Mouse (Mus musculus) kidney, adult 9 months (tissue): ENCODE measurements around the gene Pacrg.

Experiments used
- DNase-seq: peaks from one replicate; pipeline ENCODE4 v3.0.0; 2022

The Pacrg gene

DNA sequence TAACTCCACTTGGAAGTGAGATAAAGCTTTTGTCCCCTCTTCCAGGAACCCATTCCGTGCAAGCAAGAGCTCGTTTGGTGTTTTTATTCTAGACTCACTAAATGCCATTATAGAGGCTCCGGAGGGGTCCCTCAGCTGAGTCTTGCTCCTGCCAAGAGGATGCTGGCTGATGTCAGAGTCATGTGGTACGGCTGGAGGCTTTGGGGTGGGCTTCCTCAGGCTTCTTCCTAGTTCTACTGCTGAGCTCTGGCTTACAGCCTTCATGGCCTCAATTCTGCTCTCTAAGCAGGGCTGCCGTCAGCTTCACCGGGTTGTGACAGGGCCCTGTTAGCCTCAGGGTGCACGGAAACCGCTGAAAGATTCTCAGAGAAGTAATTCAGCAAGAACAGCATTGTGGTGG, 305.9 kb downstream of the Pacrg start:
- DNase-seq = no peak

GRCm38 (mm10) chr17:10533461-10533860, 306.6 kb downstream of the Pacrg start:
- DNase-seq = no peak

DNA sequence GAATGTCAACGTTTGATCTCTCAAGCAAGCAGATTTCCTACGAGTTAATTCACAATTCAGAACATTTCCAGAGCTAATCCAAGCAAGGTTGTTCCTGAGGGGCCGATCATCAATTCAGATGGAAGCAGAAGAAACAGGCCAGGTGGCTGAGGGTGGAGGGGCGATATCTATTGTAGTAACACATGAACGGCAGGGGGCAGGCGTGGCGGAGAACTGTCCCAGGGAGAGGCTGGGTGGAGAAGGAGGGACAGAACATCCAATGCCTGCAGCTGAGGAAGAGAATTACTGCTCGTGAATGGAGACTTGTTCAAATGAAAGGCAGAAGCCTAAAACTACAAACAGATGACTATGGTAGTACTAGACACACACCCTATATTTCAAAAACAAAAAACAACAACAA, 309.1 kb downstream of the Pacrg start:
- DNase-seq = peak; percentile 34

- DNase-seq = no peak
These were observed 310.7 kb downstream of the Pacrg start for GRCm38 (mm10) chr17:10529329-10529955.

DNA sequence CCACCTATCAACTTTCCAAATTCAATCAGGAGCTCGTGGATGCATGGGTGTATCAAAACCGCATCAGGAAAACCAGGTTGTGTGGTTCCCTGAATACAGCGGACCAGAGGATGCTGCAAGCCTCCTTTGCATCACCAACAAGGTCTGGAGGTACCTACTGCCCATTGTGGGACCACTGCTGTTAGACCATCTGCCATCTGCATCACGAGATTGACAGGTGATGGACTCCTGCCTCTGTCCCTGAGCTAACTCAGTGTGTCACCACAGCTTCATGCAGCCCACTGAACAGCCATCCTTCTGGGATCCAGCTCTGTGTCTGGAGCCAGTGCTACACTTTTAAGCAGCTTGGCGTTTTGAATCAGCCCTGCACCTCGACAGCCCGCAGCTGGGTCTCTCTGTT, 318.8 kb downstream of the Pacrg start:
- DNase-seq = no peak

DNA sequence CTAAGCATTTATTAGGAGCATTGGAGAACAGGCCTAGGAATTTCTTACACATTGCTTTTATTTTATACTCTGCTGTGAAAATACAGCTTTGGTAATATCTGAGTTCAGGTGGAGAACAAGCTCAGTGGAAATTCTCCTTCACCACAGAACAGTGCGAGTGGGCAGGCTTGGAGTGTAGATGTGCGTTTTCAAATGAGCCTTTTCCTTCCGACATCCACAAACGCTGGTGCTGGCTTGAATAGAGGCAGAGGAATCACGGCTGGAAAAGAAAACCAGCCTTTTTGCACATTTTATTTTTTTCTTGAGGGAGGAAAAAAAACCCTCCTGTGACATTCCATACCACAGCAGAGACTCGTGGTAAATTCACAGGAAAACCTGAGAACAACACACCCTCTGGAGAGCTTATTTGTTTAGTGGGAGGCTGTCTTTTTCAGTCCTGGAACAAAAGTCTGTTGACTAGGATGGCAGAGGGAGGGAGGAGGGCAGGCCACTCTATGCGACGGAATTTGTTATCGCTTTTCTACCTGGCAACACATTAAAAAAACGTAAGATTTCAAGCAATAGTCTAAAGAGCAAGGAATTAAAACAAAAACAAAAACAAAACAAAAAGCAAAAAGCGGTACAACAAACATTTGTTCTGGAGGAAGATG, 320.5 kb downstream of the Pacrg start:
- DNase-seq = no peak

DNA sequence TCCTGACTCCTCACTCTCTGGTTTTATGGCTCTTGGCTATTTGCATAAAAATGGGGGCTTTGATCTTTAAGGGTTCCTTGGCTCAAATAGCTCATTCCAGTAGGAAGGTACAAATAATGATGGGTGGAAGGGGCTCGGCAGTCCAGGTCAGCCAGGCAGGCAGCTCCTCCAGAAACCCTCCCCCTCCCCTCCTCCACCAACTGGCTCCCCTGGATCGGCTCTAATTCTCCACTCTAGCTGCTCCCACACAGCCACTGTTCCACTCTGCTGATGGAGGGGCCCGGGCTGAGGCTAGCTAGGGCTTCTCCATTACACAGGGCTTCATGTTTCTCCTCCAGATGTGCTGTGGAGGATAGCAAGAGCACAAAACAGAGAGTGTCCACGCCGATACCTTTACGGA, 325.3 kb downstream of the Pacrg start:
- no peak for DNase-seq

DNA sequence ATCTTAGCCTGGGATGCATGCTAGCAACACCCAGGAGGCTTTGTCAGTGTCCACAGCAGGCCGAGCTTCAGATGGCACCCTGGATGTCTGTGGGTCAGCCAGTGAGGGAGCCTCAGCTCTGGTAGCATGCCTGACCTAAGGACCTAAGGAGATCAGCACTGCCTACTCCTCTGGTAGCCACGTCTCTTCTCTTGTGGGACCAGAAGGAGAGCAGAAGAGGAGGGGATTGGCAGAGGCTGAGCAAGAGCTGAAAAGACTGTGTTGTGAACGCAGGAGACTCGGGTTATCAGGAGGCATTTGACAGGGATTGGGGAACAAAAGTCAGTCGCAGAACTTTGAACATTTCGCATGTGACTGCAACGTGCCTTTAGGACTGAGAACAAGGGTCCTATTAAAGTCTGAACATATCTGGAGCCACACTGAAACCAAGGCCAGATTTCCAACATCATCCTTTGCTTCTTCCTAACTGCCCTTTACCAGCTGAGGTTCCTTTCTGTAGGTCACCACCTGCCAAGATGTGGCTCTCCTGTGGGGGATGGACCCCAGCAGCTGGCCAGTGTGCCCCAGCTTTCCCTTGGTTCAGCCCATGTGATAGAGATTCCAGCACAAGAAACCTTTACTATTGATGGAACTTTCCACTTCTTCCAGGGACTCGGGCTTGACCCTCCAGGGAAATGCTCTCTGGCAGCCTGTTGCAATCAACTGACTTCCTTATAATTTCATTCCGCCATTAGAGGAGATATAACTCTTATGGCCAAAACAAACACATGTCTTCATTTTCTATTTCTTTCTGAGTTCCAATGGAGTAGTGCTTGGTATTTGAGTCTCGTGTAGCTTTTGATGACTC, 329.0 kb downstream of the Pacrg start:
- DNase-seq = peak; percentile 58

DNA sequence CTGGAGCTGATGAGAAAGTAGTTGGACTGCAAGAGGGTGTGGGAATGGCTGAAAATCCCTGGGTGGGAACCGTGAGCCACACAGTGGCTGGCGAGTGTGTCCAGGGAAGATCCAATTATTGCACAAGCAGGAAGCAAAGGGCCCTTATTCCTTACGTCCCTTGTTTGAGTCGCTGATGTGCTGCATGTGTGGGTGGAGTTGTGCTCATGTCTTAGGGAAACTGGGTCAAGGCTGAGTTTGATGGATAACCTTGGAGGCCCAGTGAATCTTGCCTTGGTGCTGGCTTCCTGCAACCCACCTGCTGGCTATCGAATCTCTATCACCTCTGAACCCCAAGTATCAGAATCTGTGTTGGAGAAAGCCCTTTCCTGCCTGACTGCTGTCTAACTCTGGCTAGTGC, 329.6 kb downstream of the Pacrg start:
- DNase-seq = no peak

DNA sequence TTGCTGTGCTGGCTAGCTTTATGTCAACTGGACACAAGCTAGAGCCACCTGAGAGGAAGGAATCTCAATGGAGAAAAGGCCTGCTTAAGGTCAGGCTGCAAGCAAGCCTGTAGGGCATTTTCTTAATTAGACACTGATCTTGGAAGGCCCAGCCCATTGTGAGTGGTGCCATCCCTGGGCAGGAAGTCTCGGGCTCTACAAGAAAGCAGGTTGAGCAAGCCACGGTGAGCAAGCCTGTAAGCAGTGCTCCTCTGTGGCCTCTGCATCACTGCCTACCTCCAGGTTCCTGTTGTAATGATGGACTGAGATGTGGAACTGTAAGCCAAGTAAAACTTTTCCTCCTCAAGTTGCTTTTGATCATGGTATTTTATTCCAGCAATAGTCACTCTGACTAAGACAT, 332.0 kb downstream of the Pacrg start:
- no peak for DNase-seq

DNA sequence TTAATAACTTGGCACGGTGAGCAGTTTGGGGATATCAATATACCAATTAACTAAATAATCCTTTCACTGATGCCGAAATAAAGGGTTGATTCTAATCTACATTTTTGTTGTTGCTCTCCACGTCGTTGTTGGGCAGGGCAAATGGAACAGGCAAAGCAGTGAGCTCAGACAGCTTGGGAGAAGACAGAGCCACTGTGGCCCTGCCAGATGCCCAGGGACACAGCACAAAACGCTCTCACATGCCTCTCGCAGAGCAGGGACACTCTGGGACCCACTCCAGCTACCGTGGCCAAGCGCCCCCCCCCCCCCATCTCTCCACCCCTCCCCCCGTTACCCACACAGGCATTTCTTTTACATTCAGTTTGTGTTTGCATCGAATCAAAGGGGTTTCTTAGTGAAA, 332.6 kb downstream of the Pacrg start:
- no peak for DNase-seq

DNA sequence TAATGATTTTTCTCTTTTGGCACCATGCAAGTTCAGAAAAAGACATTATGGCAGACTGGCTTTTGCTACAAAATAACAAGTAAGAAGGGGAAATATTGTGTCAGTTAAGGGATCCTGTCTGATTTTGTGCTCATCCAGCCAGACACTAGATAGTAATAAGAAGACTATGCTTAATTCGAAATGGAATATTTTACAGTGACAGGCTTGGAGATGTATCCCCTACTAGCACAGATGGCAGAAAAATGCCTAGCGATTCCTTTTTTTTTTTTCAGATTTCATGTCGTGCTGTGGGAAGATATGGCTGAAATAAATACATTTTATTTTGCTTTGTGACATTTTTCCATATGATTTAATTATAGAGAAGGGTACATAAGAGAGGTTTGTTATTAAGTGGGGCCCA, 333.2 kb downstream of the Pacrg start:
- DNase-seq = no peak

DNA sequence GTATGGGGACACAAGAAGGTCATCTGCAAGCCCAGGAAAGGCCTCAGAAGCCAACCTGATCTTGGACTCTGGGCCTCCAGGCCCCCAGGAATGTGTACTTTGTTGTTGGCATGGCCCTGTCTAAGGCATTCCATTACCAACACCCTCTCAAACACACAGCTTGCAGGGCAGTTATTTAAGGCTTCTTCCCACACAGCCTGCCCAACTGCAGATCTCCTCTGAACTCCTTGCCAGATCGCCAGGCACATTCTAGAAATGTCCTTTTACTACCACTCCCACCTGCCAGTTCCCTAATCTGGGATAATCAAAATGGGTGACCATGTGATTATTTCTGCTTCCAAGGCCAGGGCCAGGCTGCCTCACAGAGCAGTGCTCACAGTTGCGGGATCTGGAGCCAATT, 338.7 kb downstream of the Pacrg start:
- DNase-seq = peak; percentile 21

- DNase-seq = peak; percentile 62
These were observed 339.2 kb downstream of the Pacrg start for GRCm38 (mm10) chr17:10500795-10501432.

- DNase-seq = no peak
These were observed 341.0 kb downstream of the Pacrg start for GRCm38 (mm10) chr17:10498935-10499655.

DNA sequence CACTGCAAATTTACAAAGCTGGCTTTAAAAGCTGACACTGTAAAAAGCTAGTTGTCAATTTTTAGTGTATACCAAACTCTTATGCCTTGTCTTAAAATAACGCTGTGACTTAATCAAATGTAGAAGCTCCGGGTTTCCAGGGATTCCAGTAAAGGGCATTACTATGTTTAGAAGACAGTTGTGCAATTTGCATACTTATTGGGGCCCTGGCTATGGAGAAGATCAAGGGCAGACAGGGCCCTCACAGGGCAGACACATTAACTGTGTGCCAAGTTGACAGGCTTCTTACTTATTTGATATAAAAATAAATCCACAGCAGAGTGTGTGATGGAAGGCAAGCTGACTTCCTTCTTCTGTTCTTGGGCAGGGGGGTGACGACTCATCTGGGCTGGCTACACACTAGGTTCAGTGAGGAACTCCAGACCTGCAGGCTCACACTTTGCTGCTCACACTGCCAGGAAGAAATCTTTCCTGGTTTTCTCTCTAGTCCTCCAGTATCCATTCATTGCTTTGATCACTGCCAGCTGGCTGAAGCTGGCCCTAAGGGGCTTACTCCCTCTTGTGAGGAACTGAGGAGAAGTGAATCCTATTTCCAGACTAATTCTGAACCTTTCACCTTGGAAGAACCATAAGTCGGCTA, 342.2 kb downstream of the Pacrg start:
- DNase-seq = no peak

DNA sequence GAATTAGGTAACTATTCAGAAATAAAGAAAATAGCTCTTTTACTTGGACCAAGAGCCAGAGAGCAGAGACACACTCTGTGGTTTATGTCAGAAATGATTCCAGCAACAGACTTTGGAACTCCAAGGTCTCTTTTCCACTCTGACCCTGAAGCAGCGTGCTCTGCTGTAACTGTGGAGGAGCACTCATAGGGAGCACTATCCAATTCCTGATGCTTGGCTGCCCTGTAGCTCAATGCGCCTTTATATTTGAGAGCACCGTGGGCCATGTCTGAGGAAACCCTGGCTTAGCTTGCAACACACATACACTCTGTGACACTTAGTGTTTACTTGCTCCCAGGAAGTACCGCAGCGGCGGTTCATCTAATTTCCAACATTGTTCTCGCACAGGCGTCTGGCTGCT, 344.0 kb downstream of the Pacrg start:
- no peak for DNase-seq

DNA sequence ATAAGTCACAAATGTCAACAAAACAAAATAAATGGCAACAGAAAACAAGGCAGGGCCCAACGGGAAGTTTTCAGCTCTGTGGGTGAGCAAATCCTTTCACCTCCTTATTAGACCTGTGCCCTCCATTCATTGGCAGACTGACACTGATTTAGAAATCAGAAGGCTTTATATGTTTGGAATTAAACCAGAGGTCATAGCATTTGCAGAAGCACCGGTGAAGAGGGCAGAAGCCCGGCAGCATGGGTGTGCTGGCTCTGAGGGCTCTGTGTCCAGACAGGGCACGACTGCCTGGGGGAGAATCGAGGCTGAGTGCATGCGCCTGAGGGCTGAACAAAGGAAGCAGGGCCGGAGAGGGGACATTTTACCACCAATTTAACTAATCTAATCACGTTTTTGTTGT, 344.5 kb downstream of the Pacrg start:
- DNase-seq = no peak

GRCm38 (mm10) chr17:10493124-10493523, 347.0 kb downstream of the Pacrg start:
- peak; percentile 52 for DNase-seq

DNA sequence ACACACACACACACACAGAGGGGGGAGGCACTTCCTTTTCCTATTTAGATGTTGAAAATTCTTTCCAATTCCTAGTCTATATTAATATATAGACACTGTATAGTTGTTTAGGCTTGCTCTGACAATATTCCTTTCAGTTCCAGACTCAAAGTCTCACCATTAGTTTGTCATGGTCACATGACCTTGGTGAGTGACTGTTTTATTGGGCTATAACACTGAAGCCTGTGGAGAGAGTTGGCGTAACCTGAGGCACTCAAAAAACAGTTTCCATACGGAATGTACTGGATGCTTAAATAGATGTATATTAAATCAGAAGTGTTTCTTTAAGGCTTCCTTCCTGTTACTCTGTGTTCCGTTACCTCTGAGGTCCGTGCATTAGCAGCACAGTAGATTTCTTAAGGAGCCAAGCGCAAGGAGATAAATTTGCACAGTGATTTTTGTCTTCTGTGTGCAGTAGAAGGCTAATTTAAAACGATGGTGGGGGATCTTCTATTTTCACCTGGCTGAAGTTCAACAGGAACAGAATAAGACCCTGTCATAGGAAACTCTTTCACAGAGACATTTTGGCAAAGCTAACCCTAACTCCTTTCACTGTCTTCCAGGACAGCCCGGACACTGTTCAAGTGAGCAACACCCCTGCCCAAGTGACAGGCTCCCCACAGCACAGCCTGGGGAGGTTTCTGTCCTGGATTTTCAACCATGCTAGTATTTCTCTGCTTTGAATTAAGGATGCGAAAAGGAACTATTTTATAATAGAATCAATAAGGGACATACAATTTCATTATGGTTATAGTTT, 349.5 kb downstream of the Pacrg start:
- DNase-seq = no peak

GRCm38 (mm10) chr17:10488873-10489272, 351.2 kb downstream of the Pacrg start:
- DNase-seq = no peak
